Mouse (Mus musculus) gastrocnemius, adult 2 months (tissue): ENCODE measurements around the gene Comp. TPM values are rescaled to one million over a fixed set of nuclear protein-coding genes. Genes with fewer than 3 reads are reported as not detected.

Experiments used
- DNase-seq: peaks from one replicate; pipeline ENCODE4 v3.0.0; 2022
- H3K27ac ChIP-seq: fragments of 200-600 bp; 2 replicates; pipeline ENCODE4 v1.8.1; 2022; ENCODE audit warnings: mild to moderate bottlenecking
- H3K4me3 ChIP-seq: fragments of 200-600 bp; 2 replicates; pipeline ENCODE4 v1.8.1; 2022; ENCODE audit warnings: mild to moderate bottlenecking, moderate library complexity
- CTCF ChIP-seq: fragments of 200-600 bp; IDR thresholded peaks from 2 replicates; pipeline ENCODE4 v1.8.1; 2022; ENCODE audit warnings: antibody characterized with exemption, mild to moderate bottlenecking, moderate library complexity
- intact Hi-C: fragments of 180-260 bp; cut with DNase I; formaldehyde crosslinking; loops from one replicate; pipeline ENCODE4 v1.15.1; 2025
- total RNA-seq, 2 experiments: library from RNA; stranded (reverse); gene quantifications; 2 replicates each; pipeline ENCODE4 v1.2.3; 2021

Gene Comp
- total RNA-seq, 2 experiments from 2014 or later = 5.5 to 31.2 TPM

- Histone ChIP-seq H3K27ac (no peak overlapping the region), H3K4me3 (no peak overlapping the region)
- no peak for DNase-seq
- no peak for TF ChIP-seq CTCF
- intact Hi-C loops = no loop called here
These were observed 57.9 kb downstream of the Comp start for GRCm38 (mm10) chr8:70431213-70431612.

Other genes starting within 250 kb of the Comp start
- gene Nr2c2ap, start 242.2 kb upstream of the Comp start, total RNA-seq = 1 to 10 TPM; 4.3 to 6.5 TPM
- gene Rfxank, start 234.4 kb upstream of the Comp start, total RNA-seq = 10 to 100 TPM in 1 of 2 experiments, 1 to 10 TPM in 1; 7.5 to 10.7 TPM
- 10 to 100 TPM; 11.6 to 14.8 TPM for gene Borcs8, start 234.1 kb upstream of the Comp start, total RNA-seq
- under 1 TPM; 0.31 to 0.56 TPM for gene Mef2b, start 233.8 kb upstream of the Comp start, total RNA-seq
- gene Tmem161a, start 201.2 kb upstream of the Comp start, total RNA-seq = 10 to 100 TPM; 81.1 to 86.2 TPM
- gene Slc25a42, start 161.3 kb upstream of the Comp start, total RNA-seq = 10 to 100 TPM; 27.5 to 33.3 TPM
- 10 to 100 TPM; 41.8 to 50.7 TPM for gene Sugp2, start 139.3 kb upstream of the Comp start, total RNA-seq
- 1 to 10 TPM; 7.6 to 9.7 TPM for gene Armc6, start 139.1 kb upstream of the Comp start, total RNA-seq
- gene Homer3, start 90.7 kb upstream of the Comp start, total RNA-seq = 1 to 10 TPM; 3.8 to 4.3 TPM
- 10 to 100 TPM; 29.9 to 30.0 TPM for gene Ddx49, start 71.1 kb upstream of the Comp start, total RNA-seq
- 100 to 1,000 TPM; 118 to 128 TPM for gene Cope, start 71.0 kb upstream of the Comp start, total RNA-seq
- 10 to 100 TPM; 14.0 to 23.3 TPM for gene Cers1, start 57.8 kb upstream of the Comp start, total RNA-seq
- 1 to 10 TPM in 1 of 2 experiments, not detected in 1; 1.0 TPM for gene Gdf1, start 43.7 kb upstream of the Comp start, total RNA-seq
- 10 to 100 TPM; 28.1 to 35.1 TPM for gene Upf1, start 20.3 kb upstream of the Comp start, total RNA-seq
- 1 to 10 TPM; 8.9 to 9.5 TPM for gene Crtc1, start 66.0 kb downstream of the Comp start, total RNA-seq
- 1 to 10 TPM; 6.7 to 8.5 TPM for gene Klhl26, start 103.4 kb downstream of the Comp start, total RNA-seq
- not detected for gene Tmem59l, start 113.8 kb downstream of the Comp start, total RNA-seq
- 1 to 10 TPM; 2.5 to 3.2 TPM for gene Crlf1, start 119.6 kb downstream of the Comp start, total RNA-seq
- gene Rex1bd, start 133.2 kb downstream of the Comp start, total RNA-seq = 100 to 1,000 TPM; 146 to 148 TPM
- 100 to 1,000 TPM; 777 to 924 TPM for gene Uba52, start 137.2 kb downstream of the Comp start, total RNA-seq
- gene Fkbp8, start 154.2 kb downstream of the Comp start, total RNA-seq = 100 to 1,000 TPM; 108 to 112 TPM
- 10 to 100 TPM; 70.4 to 83.9 TPM for gene Kxd1, start 154.4 kb downstream of the Comp start, total RNA-seq
- 10 to 100 TPM; 11.9 to 14.6 TPM for gene Ell, start 165.9 kb downstream of the Comp start, total RNA-seq
- gene Isyna1, start 220.8 kb downstream of the Comp start, total RNA-seq = 1 to 10 TPM; 3.2 to 4.3 TPM
- 10 to 100 TPM in 1 of 2 experiments, 1 to 10 TPM in 1; 9.2 to 14.4 TPM for gene Ssbp4, start 235.3 kb downstream of the Comp start, total RNA-seq
- under 1 TPM; 0.42 to 0.48 TPM for gene Lrrc25, start 242.6 kb downstream of the Comp start, total RNA-seq